Mouse (Mus musculus) liver, embryonic 13.5 days (tissue): ENCODE measurements around the gene Slamf9. TPM values are rescaled to one million over a fixed set of nuclear protein-coding genes. Genes with fewer than 3 reads are reported as not detected.

ENCODE experiments used
- ATAC-seq: fragments of 200-750 bp; cut with Nextera tagmentation; 2 replicates; pipeline ENCODE4 v1.8.0; 2017; ENCODE audit warnings: low read depth, mild to moderate bottlenecking, moderate number of reproducible peaks, moderate library complexity
- DNase-seq: peaks from one replicate; pipeline ENCODE4 v3.0.0; 2022
- H3K27ac ChIP-seq: fragments of 300-500 bp; sonication (generic); 2 replicates; pipeline ENCODE4 v1.5.1; 2015; ENCODE audit warnings: moderate library complexity, mild to moderate bottlenecking, inconsistent platforms
- H3K27me3 ChIP-seq: fragments of 300-500 bp; sonication (generic); 2 replicates; pipeline ENCODE4 v1.6.1; 2015; ENCODE audit warnings: mild to moderate bottlenecking, inconsistent platforms
- H3K36me3 ChIP-seq: fragments of 300-500 bp; sonication (generic); 2 replicates; pipeline ENCODE4 v1.6.1; 2015; ENCODE audit warnings: mild to moderate bottlenecking, inconsistent platforms
- H3K4me1 ChIP-seq: fragments of 300-500 bp; sonication (generic); replicated peaks from 2 replicates; pipeline ENCODE4 v1.6.1; 2015; ENCODE audit warnings: inconsistent platforms
- H3K4me2 ChIP-seq: fragments of 300-500 bp; sonication (generic); 2 replicates; pipeline ENCODE4 v1.6.1; 2015; ENCODE audit warnings: inconsistent platforms, mild to moderate bottlenecking, moderate library complexity
- H3K4me3 ChIP-seq: fragments of 300-500 bp; sonication (generic); replicated peaks from 2 replicates; pipeline ENCODE4 v1.5.1; 2015; ENCODE audit warnings: mild to moderate bottlenecking, inconsistent platforms
- H3K9ac ChIP-seq: fragments of 300-500 bp; sonication (generic); 2 replicates; pipeline ENCODE4 v1.6.1; 2015; ENCODE audit warnings: mild to moderate bottlenecking, inconsistent platforms
- H3K9me3 ChIP-seq: fragments of 300-500 bp; sonication (generic); replicated peaks from 2 replicates; pipeline ENCODE4 v1.6.1; 2016; ENCODE audit warnings: inconsistent platforms
- WGBS: fragments of 180-500 bp; shearing (Covaris S2); methylation state at CpG from one replicate; pipeline ENCODE4 v1.1.7; 2015; ENCODE audit not compliant: insufficient replicate concordance; 5-methylcytosine and 5-hydroxymethylcytosine counted together
- polyA plus RNA-seq: library from polyadenylated mRNA; unstranded; fragments of >200 nt; fragmentation: Nextera tagmentation; extraction: Ambion mirVana; gene quantifications from 2 replicates; pipeline ENCODE4 v1.2.1, GENCODE M21; 2015

The Slamf9 gene
- polyA plus RNA-seq, 1 experiment from 2014 or later, result 1.9 TPM

- 60% methylated on average over 3 of the region's 3 CpGs for WGBS
- no peaks in the 10 kb centered on the region for H3K9me3 ChIP-seq
- H3K4me1 ChIP-seq, result no peaks in the 10 kb centered on the region
- H3K27me3 ChIP-seq, result no peaks in the 10 kb centered on the region
- DNase-seq (no peak), ATAC-seq (no peak)
- H3K9ac ChIP-seq, result no peak overlapping the region
- no peak overlapping the region for H3K4me2 ChIP-seq
- no peak overlapping the region for H3K27ac ChIP-seq
- no peak overlapping the region for H3K4me3 ChIP-seq
- H3K36me3 ChIP-seq, result no peaks in the 10 kb centered on the region
Measured at GRCm38 (mm10) chr1:172440521-172440920, 34.6 kb upstream of the Slamf9 start.

DNA sequence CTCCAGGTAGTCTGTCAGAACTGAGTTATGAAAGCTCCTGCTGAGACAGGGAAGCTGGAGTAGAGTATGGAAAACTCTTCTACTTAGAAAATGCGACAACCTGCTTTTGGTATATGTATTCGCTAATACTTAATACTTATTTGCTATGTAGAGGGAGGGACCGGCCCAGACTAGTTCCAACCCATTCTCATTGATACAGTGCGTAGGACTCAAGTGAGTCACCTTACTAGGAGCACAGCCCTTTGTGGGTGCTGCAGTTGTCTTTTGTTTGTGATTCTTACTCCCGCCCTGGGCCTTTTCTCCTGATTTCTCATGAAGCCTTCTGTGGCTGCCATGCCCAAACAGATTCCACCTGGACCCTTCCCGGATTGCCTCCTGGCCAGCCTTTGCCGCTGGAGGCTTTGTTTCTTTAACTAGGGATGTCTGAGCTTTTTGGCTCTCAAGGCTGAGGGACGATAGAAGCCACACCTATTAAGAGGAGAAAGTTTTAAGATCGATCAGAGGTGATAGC, 33.2 kb upstream of the Slamf9 start:
- ATAC-seq, result no peak
- WGBS, result 68% methylated on average over 9 of the region's 9 CpGs
- H3K9me3 ChIP-seq, result no peaks in the 10 kb centered on the region
- H3K36me3 ChIP-seq, result no peaks in the 10 kb centered on the region
- H3K27ac ChIP-seq, result no peak overlapping the region
- DNase-seq, result no peak
- H3K4me3 ChIP-seq, result no peak overlapping the region
- no peaks in the 10 kb centered on the region for H3K4me1 ChIP-seq
- H3K4me2 ChIP-seq, result no peak overlapping the region
- H3K9ac ChIP-seq, result no peak overlapping the region
- no peaks in the 10 kb centered on the region for H3K27me3 ChIP-seq

- WGBS, result 26% methylated on average over 2 of the region's 2 CpGs
- H3K9me3 ChIP-seq, result no peaks in the 10 kb centered on the region
- H3K27me3 ChIP-seq, result 0 out of 2 replicates have a peak, but pooled peaks cover 2% of the 10 kb centered on the region
- no peaks in the 10 kb centered on the region for H3K36me3 ChIP-seq
- H3K4me2 ChIP-seq, result no peak overlapping the region
- H3K4me3 ChIP-seq, result no peak overlapping the region
- H3K4me1 ChIP-seq, result no peaks in the 10 kb centered on the region
- H3K27ac ChIP-seq, result no peak overlapping the region
- no peak for ATAC-seq
- no peak for DNase-seq
- no peak overlapping the region for H3K9ac ChIP-seq
Measured at GRCm38 (mm10) chr1:172450226-172450625, 24.9 kb upstream of the Slamf9 start.

DNA sequence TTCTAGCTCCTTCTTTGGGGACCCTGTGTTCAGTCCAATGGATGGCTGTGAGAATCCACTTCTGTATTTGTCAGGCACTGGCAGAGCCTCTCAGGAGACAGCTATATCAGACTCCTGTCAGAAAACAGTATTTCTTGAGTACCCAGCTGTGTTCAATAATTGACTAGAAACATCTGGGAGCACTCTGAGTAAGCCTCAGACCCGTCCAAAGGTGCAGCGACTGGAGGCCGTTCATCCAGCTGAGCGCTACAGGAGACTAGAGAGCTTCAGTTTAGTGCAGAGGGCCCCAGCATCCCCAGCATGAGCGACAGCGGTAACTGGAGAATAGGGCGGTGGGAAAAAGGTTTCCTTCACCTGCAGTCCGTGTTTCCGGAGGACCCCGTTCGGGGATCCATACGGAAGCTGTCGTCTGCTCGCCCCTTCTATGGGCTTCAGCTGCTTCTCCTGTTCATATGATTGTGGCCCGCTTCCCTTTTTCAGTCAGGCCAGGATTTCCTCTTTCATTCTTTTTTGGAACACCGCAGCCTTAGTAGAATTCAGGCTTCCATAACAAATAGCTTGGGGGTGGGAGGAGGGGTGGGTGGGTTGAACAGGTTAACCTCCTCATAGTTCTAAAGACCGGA, 24.2 kb upstream of the Slamf9 start:
- Histone ChIP-seq H3K27me3 (0 out of 2 replicates have a peak, but pooled peaks cover 2% of the 10 kb centered on the region), H3K9me3 (no peaks in the 10 kb centered on the region), H3K9ac (no peak overlapping the region), H3K4me2 (no peak overlapping the region; the same call in 1 of the 2 replicates), H3K4me1 (no peaks in the 10 kb centered on the region), H3K27ac (no peak overlapping the region), H3K36me3 (no peaks in the 10 kb centered on the region), H3K4me3 (no peak overlapping the region)
- ATAC-seq, result no peak
- no peak for DNase-seq
- 20% methylated on average over 17 of the region's 17 CpGs for WGBS

- WGBS, result 56% methylated on average over 2 of the region's 2 CpGs
- Histone ChIP-seq H3K4me2 (no peak overlapping the region), H3K9ac (no peak overlapping the region), H3K4me3 (no peak overlapping the region), H3K4me1 (no peaks in the 10 kb centered on the region), H3K27ac (no peak overlapping the region), H3K36me3 (no peaks in the 10 kb centered on the region), H3K27me3 (0 out of 2 replicates have a peak, but pooled peaks cover 2% of the 10 kb centered on the region), H3K9me3 (no peaks in the 10 kb centered on the region)
- ATAC-seq (no peak), DNase-seq (no peak)
Measured at GRCm38 (mm10) chr1:172452911-172453310, 22.2 kb upstream of the Slamf9 start.

- no peak for DNase-seq
- H3K27me3 ChIP-seq, result 0 out of 2 replicates have a peak, but pooled peaks cover 2% of the 10 kb centered on the region
- H3K4me1 ChIP-seq, result no peaks in the 10 kb centered on the region
- no peaks in the 10 kb centered on the region for H3K36me3 ChIP-seq
- no peaks in the 10 kb centered on the region for H3K9me3 ChIP-seq
- no peak for ATAC-seq
- no peak overlapping the region for H3K4me2 ChIP-seq
- WGBS, result 70% methylated on average over 2 of the region's 2 CpGs
- no peak overlapping the region for H3K4me3 ChIP-seq
- H3K9ac ChIP-seq, result no peak overlapping the region
- H3K27ac ChIP-seq, result no peak overlapping the region
Measured at GRCm38 (mm10) chr1:172453810-172454209, 21.3 kb upstream of the Slamf9 start.

DNA sequence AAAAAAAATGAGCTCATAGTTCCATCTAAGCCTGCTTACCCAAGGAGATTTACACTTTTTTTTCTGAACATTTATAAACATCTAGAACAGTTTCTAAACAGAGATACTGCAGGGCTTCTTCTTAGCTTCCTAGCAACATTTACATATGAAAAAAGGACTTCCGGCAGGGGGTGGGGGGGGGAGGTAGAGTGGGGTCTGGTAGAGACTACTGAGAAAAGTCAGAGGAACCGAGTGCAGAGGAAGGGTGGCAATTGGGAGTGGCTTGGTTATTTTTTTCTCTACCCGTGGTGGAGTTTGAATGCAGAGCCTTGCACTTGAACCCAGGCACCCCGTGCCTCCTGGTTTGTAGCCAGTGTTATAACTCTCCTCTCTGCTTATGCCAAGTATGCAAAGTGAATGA, 19.7 kb upstream of the Slamf9 start:
- ATAC-seq (no peak), DNase-seq (no peak)
- Histone ChIP-seq H3K36me3 (no peaks in the 10 kb centered on the region), H3K4me1 (no peaks in the 10 kb centered on the region), H3K4me3 (no peak overlapping the region), H3K9me3 (no peaks in the 10 kb centered on the region), H3K4me2 (no peak overlapping the region), H3K27me3 (no peaks in the 10 kb centered on the region), H3K9ac (no peak overlapping the region), H3K27ac (no peak overlapping the region)
- WGBS, result 11% methylated on average over 4 of the region's 4 CpGs

DNA sequence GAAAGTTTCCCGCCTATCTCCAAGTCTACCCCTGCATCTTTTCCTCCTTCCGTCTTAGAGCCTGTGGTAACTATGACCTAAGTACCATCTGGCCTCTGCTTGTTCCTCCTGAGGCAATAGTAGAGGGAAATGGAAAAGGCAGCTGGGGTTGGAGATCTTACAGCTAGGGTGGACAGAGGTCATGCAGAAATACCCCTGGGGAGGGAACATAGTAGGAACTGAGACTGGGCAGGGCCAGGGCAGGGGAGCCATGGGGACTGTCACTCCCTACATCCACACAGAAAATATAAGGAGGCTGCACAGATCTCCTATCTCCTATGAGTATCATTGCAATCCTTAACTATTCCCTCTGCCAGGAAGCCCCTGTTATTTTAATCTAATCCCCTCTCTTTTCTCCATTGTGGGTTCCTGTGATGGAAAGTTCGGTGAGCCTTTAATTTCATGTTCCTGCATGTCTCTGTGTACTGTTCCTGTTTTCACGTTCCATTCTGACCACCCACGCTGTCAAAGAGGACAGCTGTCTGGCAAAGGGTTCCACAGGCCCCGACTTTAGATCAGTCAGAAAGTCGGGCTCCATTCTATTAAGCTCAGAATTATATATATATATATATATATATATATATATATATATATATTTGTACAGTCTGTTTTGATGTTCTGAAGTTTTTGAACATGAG, 19.0 kb upstream of the Slamf9 start:
- Histone ChIP-seq H3K4me3 (no peak overlapping the region), H3K9ac (no peak overlapping the region), H3K4me1 (no peaks in the 10 kb centered on the region), H3K27ac (no peak overlapping the region), H3K27me3 (no peaks in the 10 kb centered on the region), H3K9me3 (no peaks in the 10 kb centered on the region), H3K4me2 (no peak overlapping the region), H3K36me3 (no peaks in the 10 kb centered on the region)
- ATAC-seq, result 0 out of 2 replicates have a peak, but pooled peaks have one; percentile 29
- 37% methylated on average over 7 of the region's 7 CpGs for WGBS
- no peak for DNase-seq

DNA sequence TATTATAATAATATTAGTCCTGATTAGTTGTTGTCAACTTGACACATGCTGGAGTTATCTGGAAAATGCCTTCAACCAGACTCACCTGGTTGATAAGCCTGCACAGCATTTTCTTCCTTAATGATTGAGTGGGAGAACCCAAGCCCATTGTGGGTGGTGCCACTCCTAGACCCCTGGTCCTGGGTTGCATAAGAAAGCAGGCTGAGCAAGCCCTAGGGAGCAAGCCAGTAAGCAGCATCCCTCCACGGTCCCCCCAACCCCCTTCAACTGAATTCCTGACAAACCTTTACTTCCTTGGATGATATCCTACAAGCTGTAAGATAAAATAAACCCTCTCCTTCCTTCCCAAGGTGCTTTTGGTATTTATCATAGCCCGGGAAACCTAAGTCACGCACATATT, 18.0 kb upstream of the Slamf9 start:
- H3K27ac ChIP-seq, result no peak overlapping the region
- H3K4me1 ChIP-seq, result no peaks in the 10 kb centered on the region
- H3K9ac ChIP-seq, result no peak overlapping the region
- H3K4me3 ChIP-seq, result no peak overlapping the region
- H3K27me3 ChIP-seq, result no peaks in the 10 kb centered on the region
- no peaks in the 10 kb centered on the region for H3K36me3 ChIP-seq
- DNase-seq (no peak), ATAC-seq (no peak)
- no peaks in the 10 kb centered on the region for H3K9me3 ChIP-seq
- H3K4me2 ChIP-seq, result no peak overlapping the region
- 78% methylated on average over 3 of the region's 3 CpGs for whole genome bisulfite sequencing

GRCm38 (mm10) chr1:172458041-172458440, 17.1 kb upstream of the Slamf9 start:
- no peaks in the 10 kb centered on the region for H3K4me1 ChIP-seq
- H3K27ac ChIP-seq, result no peak overlapping the region
- WGBS, result 71% methylated on average over 3 of the region's 3 CpGs

DNA sequence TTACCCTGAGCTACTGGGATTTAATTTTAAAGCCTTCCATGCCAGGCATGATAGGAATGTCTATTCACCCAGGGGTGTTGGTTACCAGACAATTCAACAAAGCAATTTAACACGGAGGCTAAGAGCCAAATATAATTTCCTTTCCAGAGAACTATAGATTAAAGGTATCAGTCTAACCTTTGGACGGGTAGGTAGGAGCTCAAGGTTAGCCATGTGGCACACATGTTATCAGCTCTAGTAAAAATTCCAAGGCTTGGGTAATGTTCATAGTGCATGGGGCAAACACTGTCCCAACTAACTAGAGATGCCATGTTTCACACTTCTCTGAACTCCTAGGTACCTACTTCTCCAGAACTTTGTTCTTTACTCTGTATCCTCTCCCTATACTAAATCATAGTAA, 13.6 kb upstream of the Slamf9 start:
- DNase-seq (no peak), ATAC-seq (no peak)
- no peaks in the 10 kb centered on the region for H3K9me3 ChIP-seq
- no peaks in the 10 kb centered on the region; the same call in 1 of the 2 replicates for H3K4me1 ChIP-seq
- WGBS, result 48% methylated on average over 2 of the region's 2 CpGs
- H3K36me3 ChIP-seq, result no peaks in the 10 kb centered on the region
- no peak overlapping the region for H3K4me3 ChIP-seq
- H3K9ac ChIP-seq, result no peak overlapping the region
- H3K27me3 ChIP-seq, result no peaks in the 10 kb centered on the region
- H3K4me2 ChIP-seq, result no peak overlapping the region
- no peak overlapping the region for H3K27ac ChIP-seq

More at GRCm38 (mm10) chr1:172458041-172458440, 17.1 kb upstream of the Slamf9 start:
- no peaks in the 10 kb centered on the region for H3K9me3 ChIP-seq
- H3K27me3 ChIP-seq, result no peaks in the 10 kb centered on the region
- DNase-seq (no peak), ATAC-seq (no peak)
- no peak overlapping the region for H3K4me3 ChIP-seq
- no peak overlapping the region for H3K4me2 ChIP-seq
- H3K36me3 ChIP-seq, result no peaks in the 10 kb centered on the region
- no peak overlapping the region for H3K9ac ChIP-seq
